Mouse (Mus musculus): ENCODE data around the gene Asb8. TPM values are rescaled to one million over a fixed set of nuclear protein-coding genes. Genes with fewer than 3 reads are reported as not detected.

The Asb8 gene
- polyA plus RNA-seq, 1 experiment from 2014 or later = 43.7 TPM

DNA sequence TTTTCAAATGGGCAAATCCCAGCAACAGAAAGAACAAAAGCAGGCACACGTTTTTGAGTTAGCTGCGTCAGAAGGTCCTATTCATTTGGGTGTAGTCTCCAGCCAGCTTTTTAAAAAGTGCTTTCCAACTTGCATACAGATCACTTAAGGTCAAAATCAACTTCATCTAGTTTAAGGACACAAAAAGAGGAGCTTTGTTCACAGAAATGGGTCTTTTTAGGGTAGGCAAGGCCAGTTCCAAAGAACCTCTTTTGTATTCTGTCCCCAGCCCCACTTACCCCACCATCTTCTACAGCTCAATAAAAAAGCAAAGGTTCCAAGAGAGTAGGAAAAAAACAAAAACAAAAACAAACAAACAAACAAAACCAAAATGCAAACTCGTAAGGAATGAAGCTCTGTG is 30.8 kb downstream of the Asb8 start:
- Histone ChIP-seq H3K9ac (no peak overlapping the region), H3K4me3 (replicated peaks) (no peak overlapping the region), H3K27ac (no peak overlapping the region), H3K4me1 (no peaks in the 10 kb centered on the region), H3K27me3 (replicated peaks) (no peaks in the 10 kb centered on the region), H3K9me3 (no peaks in the 10 kb centered on the region), H3K36me3 (peaks cover 46% of the 10 kb centered on the region), H3K4me2 (no peak overlapping the region)
- WGBS = 77% methylated on average over 3 of the region's 3 CpGs
- no peak for ATAC-seq (ENCODE audit: insufficient read depth, low FRiP score, low read depth)

GRCm38 (mm10) chr15:98134034-98134433 is 31.4 kb downstream of the Asb8 start:
- H3K4me1 ChIP-seq = no peaks in the 10 kb centered on the region
- peaks cover 45% of the 10 kb centered on the region for H3K36me3 ChIP-seq
- no peaks in the 10 kb centered on the region for H3K9me3 ChIP-seq
- no peak for ATAC-seq (ENCODE audit: insufficient read depth, low FRiP score, low read depth)
- H3K4me3 ChIP-seq (replicated peaks) = no peak overlapping the region
- no peak overlapping the region for H3K9ac ChIP-seq
- no peaks in the 10 kb centered on the region for H3K27me3 ChIP-seq (replicated peaks)
- 86% methylated on average over 4 of the region's 4 CpGs for WGBS
- no peak overlapping the region for H3K27ac ChIP-seq
- H3K4me2 ChIP-seq = no peak overlapping the region

DNA sequence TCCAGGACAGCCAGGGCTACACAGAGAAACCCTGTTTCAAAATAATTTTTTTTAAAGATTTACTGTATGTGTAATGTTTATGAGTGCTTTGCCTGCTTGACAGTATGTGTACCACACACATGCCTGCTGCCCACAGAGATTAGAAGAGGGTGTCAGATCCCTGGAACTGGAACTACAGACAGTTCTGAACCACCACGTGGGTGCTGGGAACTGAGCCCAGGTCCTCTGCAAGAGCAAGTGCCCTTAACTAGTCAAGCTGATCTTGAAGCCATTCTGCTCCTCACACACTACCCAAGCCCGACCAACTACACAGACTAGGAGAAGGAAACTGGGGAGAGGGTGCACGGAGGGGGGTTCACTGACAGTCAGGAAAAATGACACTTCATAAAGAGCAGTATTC is 32.0 kb downstream of the Asb8 start:
- Histone ChIP-seq H3K36me3 (peaks cover 45% of the 10 kb centered on the region), H3K4me3 (replicated peaks) (no peak overlapping the region), H3K9ac (no peak overlapping the region), H3K9me3 (no peaks in the 10 kb centered on the region), H3K4me2 (no peak overlapping the region), H3K27ac (no peak overlapping the region), H3K27me3 (replicated peaks) (no peaks in the 10 kb centered on the region), H3K4me1 (no peaks in the 10 kb centered on the region)
- 88% methylated on average over 3 of the region's 3 CpGs for WGBS
- no peak for ATAC-seq (ENCODE audit: insufficient read depth, low FRiP score, low read depth)

DNA sequence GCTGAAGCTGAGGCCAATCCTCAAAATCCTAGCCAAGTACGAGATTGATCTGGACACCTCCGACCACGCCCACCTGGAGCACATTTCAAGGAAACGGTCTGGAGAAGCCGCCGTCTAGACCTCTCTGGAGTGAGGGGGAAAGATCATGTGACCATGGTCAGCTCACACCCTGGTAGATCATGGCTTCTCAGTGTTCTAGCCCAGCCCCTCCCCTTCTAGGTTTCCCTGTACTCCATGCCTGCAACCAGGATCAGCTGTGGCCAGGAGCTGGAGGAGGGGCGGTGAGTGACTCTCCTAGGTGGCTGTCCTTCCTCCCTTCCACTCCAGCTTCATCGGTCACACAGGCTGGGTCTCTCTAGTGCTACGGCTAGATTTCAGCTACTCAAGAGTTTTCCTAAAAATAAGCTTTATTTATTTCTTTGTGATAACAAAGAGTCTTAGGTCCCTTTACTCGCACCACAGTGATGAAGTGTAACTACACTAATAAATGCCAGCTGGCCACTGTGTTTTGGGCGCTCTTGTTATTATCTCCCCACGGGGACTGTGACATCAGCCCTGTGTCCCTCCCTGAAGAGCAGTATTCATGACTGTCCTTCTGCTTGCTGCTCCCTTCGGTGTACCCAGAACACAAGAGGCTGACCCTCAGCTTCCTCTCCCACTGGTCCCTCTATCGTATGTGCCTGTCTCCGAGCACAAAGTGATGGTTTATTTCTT is 33.3 kb downstream of the Asb8 start:
- no peak overlapping the region for H3K4me2 ChIP-seq
- no peak overlapping the region for H3K4me3 ChIP-seq (replicated peaks)
- ATAC-seq (ENCODE audit: insufficient read depth, low FRiP score, low read depth) = no peak
- no peak overlapping the region for H3K9ac ChIP-seq
- H3K36me3 ChIP-seq = peaks cover 45% of the 10 kb centered on the region
- 81% methylated on average over 15 of the region's 15 CpGs for WGBS
- H3K27ac ChIP-seq = no peak overlapping the region
- H3K9me3 ChIP-seq = no peaks in the 10 kb centered on the region
- H3K27me3 ChIP-seq (replicated peaks) = no peaks in the 10 kb centered on the region
- no peaks in the 10 kb centered on the region for H3K4me1 ChIP-seq

GRCm38 (mm10) chr15:98131451-98131850 is 34.0 kb downstream of the Asb8 start:
- Histone ChIP-seq H3K4me3 (replicated peaks) (no peak overlapping the region), H3K27me3 (replicated peaks) (no peaks in the 10 kb centered on the region), H3K9me3 (no peaks in the 10 kb centered on the region), H3K9ac (no peak overlapping the region), H3K36me3 (peaks cover 42% of the 10 kb centered on the region), H3K4me2 (no peak overlapping the region), H3K4me1 (no peaks in the 10 kb centered on the region), H3K27ac (no peak overlapping the region)
- ATAC-seq (ENCODE audit: insufficient read depth, low FRiP score, low read depth) = no peak
- 92% methylated on average over 7 of the region's 7 CpGs for WGBS

DNA sequence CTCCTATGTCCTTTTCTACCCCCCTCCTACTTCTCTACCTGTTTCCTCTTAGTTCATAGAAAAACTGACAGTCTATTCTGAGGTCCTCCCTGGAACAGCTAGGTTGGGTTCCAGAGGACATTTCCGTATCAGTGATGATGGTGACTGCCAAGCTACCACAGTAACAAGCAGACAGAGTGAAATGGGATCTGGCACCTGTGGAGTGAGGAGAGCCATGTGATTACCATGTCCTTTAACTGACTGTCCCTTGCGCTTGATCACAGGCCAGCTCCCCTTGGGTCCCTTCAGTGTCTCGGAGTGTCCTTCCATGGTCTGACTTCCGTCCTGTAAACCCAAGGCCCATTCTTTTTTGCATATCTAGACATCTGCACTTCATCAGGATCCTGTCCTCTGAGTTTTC is 34.4 kb downstream of the Asb8 start:
- WGBS = 90% methylated on average over 4 of the region's 4 CpGs
- H3K9ac ChIP-seq = no peak overlapping the region
- peaks cover 37% of the 10 kb centered on the region for H3K36me3 ChIP-seq
- H3K4me2 ChIP-seq = no peak overlapping the region
- no peak overlapping the region for H3K27ac ChIP-seq
- H3K4me3 ChIP-seq (replicated peaks) = no peak overlapping the region
- no peaks in the 10 kb centered on the region for H3K9me3 ChIP-seq
- H3K27me3 ChIP-seq (replicated peaks) = no peaks in the 10 kb centered on the region
- H3K4me1 ChIP-seq = no peaks in the 10 kb centered on the region
- no peak for ATAC-seq (ENCODE audit: insufficient read depth, low FRiP score, low read depth)

- no peak overlapping the region for H3K4me2 ChIP-seq
- H3K36me3 ChIP-seq = peaks cover 31% of the 10 kb centered on the region
- H3K4me3 ChIP-seq (replicated peaks) = no peak overlapping the region
- no peak overlapping the region for H3K27ac ChIP-seq
- WGBS = 93% methylated on average over 20 of the region's 20 CpGs
- no peak for ATAC-seq (ENCODE audit: insufficient read depth, low FRiP score, low read depth)
- H3K4me1 ChIP-seq = no peaks in the 10 kb centered on the region
- H3K9ac ChIP-seq = no peak overlapping the region
- no peaks in the 10 kb centered on the region for H3K27me3 ChIP-seq (replicated peaks)
- no peaks in the 10 kb centered on the region for H3K9me3 ChIP-seq
Observed at GRCm38 (mm10) chr15:98120831-98121230, 44.6 kb downstream of the Asb8 start.

- H3K4me1 ChIP-seq = no peaks in the 10 kb centered on the region
- no peak overlapping the region for H3K27ac ChIP-seq
- no peak overlapping the region for H3K9ac ChIP-seq
- 91% methylated on average over 12 of the region's 12 CpGs for WGBS
- H3K27me3 ChIP-seq (replicated peaks) = no peaks in the 10 kb centered on the region
- H3K36me3 ChIP-seq = peaks cover 26% of the 10 kb centered on the region
- no peak overlapping the region for H3K4me2 ChIP-seq
- ATAC-seq (ENCODE audit: insufficient read depth, low FRiP score, low read depth) = no peak
- H3K9me3 ChIP-seq = no peaks in the 10 kb centered on the region
- H3K4me3 ChIP-seq (replicated peaks) = no peak overlapping the region
Observed at GRCm38 (mm10) chr15:98119363-98119762, 46.1 kb downstream of the Asb8 start.

- peak; percentile 37; the same call in 1 of the 2 replicates for ATAC-seq (ENCODE audit: insufficient read depth, low FRiP score, low read depth)
- Histone ChIP-seq H3K4me1 (no peaks in the 10 kb centered on the region), H3K4me2 (no peak overlapping the region), H3K27ac (no peak overlapping the region), H3K4me3 (replicated peaks) (no peak overlapping the region), H3K9me3 (no peaks in the 10 kb centered on the region), H3K27me3 (replicated peaks) (no peaks in the 10 kb centered on the region), H3K9ac (no peak overlapping the region), H3K36me3 (peaks cover 17% of the 10 kb centered on the region; the same call in 1 of the 2 replicates)
- WGBS = 85% methylated on average over 5 of the region's 5 CpGs
Observed at GRCm38 (mm10) chr15:98116287-98116686, 49.1 kb downstream of the Asb8 start.

DNA sequence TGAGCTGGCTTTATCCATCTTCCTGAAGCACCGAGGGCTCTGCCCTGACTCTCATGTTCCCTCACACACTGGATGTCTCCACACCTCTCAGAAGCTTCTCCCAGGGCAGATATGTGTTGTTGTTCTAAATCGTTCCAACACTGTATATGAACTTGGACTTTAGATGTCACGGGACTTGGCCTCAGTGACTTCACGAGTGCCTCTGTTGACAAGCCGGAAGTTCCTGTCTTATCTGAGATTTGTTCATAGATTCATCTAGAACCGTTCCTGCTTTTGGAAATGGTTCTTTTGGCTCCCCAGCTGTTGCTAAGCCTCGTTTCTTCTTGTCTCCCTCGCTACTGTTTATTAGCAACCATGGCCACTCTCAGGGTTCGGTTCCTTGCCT is 49.7 kb downstream of the Asb8 start:
- no peak overlapping the region for H3K4me2 ChIP-seq
- ATAC-seq (ENCODE audit: insufficient read depth, low FRiP score, low read depth) = no peak
- peaks cover 15% of the 10 kb centered on the region; the same call in 1 of the 2 replicates for H3K36me3 ChIP-seq
- H3K27ac ChIP-seq = no peak overlapping the region
- H3K4me3 ChIP-seq (replicated peaks) = no peak overlapping the region
- H3K4me1 ChIP-seq = no peaks in the 10 kb centered on the region
- no peaks in the 10 kb centered on the region for H3K27me3 ChIP-seq (replicated peaks)
- 80% methylated on average over 9 of the region's 9 CpGs for WGBS
- H3K9me3 ChIP-seq = no peaks in the 10 kb centered on the region
- H3K9ac ChIP-seq = no peak overlapping the region

GRCm38 (mm10) chr15:98114852-98115778 is 50.3 kb downstream of the Asb8 start:
- no peak overlapping the region for H3K27ac ChIP-seq
- H3K9me3 ChIP-seq = no peaks in the 10 kb centered on the region
- H3K4me3 ChIP-seq (replicated peaks) = no peak overlapping the region
- no peak overlapping the region for H3K9ac ChIP-seq
- H3K4me1 ChIP-seq = no peaks in the 10 kb centered on the region
- H3K36me3 ChIP-seq = 0 out of 2 replicates have a peak, but pooled peaks cover 13% of the 10 kb centered on the region
- ATAC-seq (ENCODE audit: insufficient read depth, low FRiP score, low read depth) = no peak
- H3K27me3 ChIP-seq (replicated peaks) = no peaks in the 10 kb centered on the region
- 80% methylated on average over 10 of the region's 10 CpGs for WGBS
- H3K4me2 ChIP-seq = no peak overlapping the region
